Mouse (Mus musculus) CD8-positive naive resting alpha-beta T cell, adult 57 days (primary cell): ENCODE data around the gene Tiam2. TPM values are rescaled to one million over a fixed set of nuclear protein-coding genes. Genes with fewer than 3 reads are reported as not detected.

Experiments
- total RNA-seq: library from RNA; stranded (reverse); gene quantifications from one replicate; pipeline ENCODE4 v1.2.4, GENCODE M21; 2023

Tiam2 gene
- total RNA-seq: 1.3 TPM

GRCm38 (mm10) chr17:3326148-3326902 lies at the start of gene Tiam2:
TSS of gene Tiam2 (plus strand) at chr17:3326573.

DNA sequence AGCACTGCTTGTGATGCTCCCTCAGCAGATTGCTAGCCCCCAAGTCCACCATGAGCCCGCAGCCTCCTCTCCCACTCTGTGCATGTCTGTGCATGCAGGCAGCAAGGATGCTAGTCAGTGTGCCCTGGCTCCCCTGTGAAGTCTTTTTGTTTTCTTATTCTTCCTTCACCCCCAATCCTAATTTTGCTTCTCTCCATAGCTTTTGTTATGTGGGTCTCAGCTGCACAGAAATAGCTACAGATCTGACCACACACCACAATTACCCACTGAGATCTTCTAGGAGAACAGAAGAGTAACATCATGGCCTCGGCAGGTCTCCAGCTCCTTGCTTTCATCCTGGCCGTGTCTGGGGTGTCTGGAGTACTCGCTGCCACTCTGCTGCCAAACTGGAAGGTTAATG lies 205.9 kb downstream of the Tiam2 start, which contains the start of gene Cldn20:
Gene Cldn20, plus strand, starts transcription at position 301 of the 400 bp plus-strand sequence.

DNA sequence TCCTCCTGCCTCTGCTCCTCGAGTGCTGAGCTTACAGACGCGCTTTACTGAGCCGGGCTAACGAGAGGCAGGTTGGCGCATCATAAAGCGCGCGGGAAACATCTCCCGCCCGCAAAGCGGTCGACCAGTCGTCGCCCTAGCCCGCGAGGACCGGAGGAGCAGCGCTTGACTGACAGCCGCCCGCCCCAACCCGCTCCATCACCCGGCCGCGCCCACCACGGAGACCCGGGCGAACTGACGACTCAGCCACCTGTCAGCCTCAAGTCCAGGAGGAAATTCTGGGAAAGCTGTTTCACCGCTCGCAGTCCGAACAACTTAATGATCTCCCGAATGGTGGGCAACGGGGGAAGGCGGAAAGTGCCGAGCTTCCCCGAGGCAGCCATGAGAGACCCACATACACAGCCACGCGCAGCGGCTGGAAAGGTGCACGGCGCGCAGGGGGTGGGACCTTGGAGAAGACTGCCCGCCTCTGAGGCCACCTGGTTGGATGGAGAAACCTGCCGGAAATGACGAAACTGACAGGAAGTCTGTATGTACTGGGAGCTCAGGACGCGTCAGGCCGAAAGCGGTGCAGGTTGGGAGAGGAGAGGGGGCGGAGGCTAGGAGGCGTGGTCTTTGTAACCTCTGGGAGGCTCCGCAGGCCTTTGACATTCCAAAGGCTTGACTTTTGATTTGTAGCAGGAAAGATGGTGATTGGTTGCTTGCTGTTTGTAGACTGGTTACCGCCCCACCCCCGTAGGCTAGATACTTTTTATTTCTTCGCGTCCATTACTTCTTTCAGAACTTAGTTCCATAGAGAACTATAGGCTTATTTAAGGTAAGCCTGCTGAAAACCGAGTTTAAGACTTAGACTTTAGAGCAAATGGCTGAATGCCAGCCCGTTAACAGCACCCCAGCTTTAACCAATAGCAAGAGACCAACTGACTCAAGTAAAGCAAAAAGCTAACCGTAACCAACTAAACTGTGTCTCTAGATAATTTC lies 231.2 kb downstream of the Tiam2 start, which contains the start of gene Tfb1m:
Gene Tfb1m, minus strand, starts transcription at position 451 of the 981 bp plus-strand sequence.

Other genes with a start within 250 kb of the Tiam2 start
- 96.8 TPM for gene Scaf8, start 211.6 kb upstream of the Tiam2 start, total RNA-seq
- not detected for gene Cldn20, start 206.0 kb downstream of the Tiam2 start, total RNA-seq
- 8.6 TPM for gene Tfb1m, start 231.2 kb downstream of the Tiam2 start, total RNA-seq